Mouse (Mus musculus) small intestine, adult 2 months (tissue): ENCODE data around the gene Strip1. TPM values are rescaled to one million over a fixed set of nuclear protein-coding genes. Genes with fewer than 3 reads are reported as not detected.

Experiments
- H3K27ac ChIP-seq: fragments of 200-500 bp; 2 replicates; pipeline ENCODE4 v1.5.1; 2012; ENCODE audit warnings: low read depth, low read length, control low read depth, inconsistent platforms; ENCODE audit not compliant: insufficient read depth
- H3K27me3 ChIP-seq: fragments of 200-500 bp; 2 replicates; pipeline ENCODE4 v1.6.1; 2012; ENCODE audit warnings: mild to moderate bottlenecking, moderate library complexity, low read length, inconsistent platforms; ENCODE audit not compliant: control insufficient read depth, insufficient read depth
- H3K36me3 ChIP-seq: fragments of 200-500 bp; 2 replicates; pipeline ENCODE4 v1.6.1; 2012; ENCODE audit warnings: mild to moderate bottlenecking, low read length, control low read depth, inconsistent platforms; ENCODE audit not compliant: control insufficient read depth, insufficient read depth
- H3K4me1 ChIP-seq: fragments of 200-500 bp; 2 replicates; pipeline ENCODE4 v1.6.1; 2012; ENCODE audit warnings: low read length, inconsistent platforms, mixed read lengths; ENCODE audit not compliant: control insufficient read depth, insufficient read depth, insufficient read length
- H3K4me3 ChIP-seq: fragments of 200-500 bp; 2 replicates; pipeline ENCODE4 v1.5.1; 2012; ENCODE audit warnings: low read depth, mild to moderate bottlenecking, control low read depth, inconsistent platforms, low read length, moderate library complexity
- CTCF ChIP-seq: fragments of 200-500 bp; IDR thresholded peaks from 2 replicates; pipeline ENCODE4 v1.5.1; 2012; ENCODE audit warnings: low read depth, mild to moderate bottlenecking, control low read depth, inconsistent platforms, low read length, moderate library complexity, mixed read lengths; ENCODE audit not compliant: insufficient replicate concordance, insufficient read length; ENCODE audit errors: extremely low read depth
- POLR2A ChIP-seq: fragments of 200-500 bp; IDR thresholded peaks from 2 replicates; pipeline ENCODE4 v1.6.1; 2012; ENCODE audit warnings: low read depth, mild to moderate bottlenecking, control low read depth, inconsistent platforms, low read length, moderate library complexity
- WGBS: fragments of 180-500 bp; shearing (Covaris S2); methylation state at CpG from one replicate; pipeline ENCODE4 v1.1.7; 2018; 5-methylcytosine and 5-hydroxymethylcytosine counted together
- polyA plus RNA-seq: library from polyadenylated mRNA; depleted of rRNA; stranded (reverse); fragments of >200 nt; gene quantifications from 2 replicates; pipeline ENCODE4 v1.2.3, GENCODE M21; 2012; rRNA removed

The Strip1 gene
- polyA plus RNA-seq, 1 experiment, result 46.9 TPM

DNA sequence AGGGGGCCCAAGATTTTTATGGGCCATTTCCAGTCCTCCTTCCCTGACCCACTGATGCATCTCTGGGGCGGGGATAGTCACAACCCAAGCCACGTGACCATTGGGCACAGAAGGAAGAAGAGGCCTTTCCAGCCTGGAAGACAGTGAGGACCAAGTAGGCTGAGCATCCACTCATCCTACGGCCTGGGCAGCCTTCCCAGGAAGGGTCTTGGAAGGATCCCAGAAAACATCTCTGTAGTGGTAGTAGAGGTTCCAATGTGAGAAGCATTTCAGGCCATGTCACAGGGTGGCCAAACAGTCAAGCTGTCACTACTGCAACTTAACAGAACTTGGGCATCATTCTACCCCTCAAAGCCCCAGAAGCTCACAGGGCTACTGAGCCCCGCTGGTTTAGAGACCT, 68.9 kb downstream of the Strip1 start:
- Histone ChIP-seq H3K4me3 (no peak overlapping the region), H3K36me3 (no peaks in the 10 kb centered on the region), H3K27ac (no peak overlapping the region), H3K4me1 (no peaks in the 10 kb centered on the region), H3K27me3 (no peaks in the 10 kb centered on the region; the same call in 1 of the 2 replicates)
- WGBS, result 80% methylated on average over 4 of the region's 4 CpGs
- TF ChIP-seq POLR2A (no peak), CTCF (no peak)

Other genes with a start within 250 kb of the Strip1 start
- gene Kcnc4, start 172.1 kb downstream of the Strip1 start, polyA plus RNA-seq, result 0.19 and 0.25 TPM in 2 replicates
- gene Slc6a17, start 113.7 kb downstream of the Strip1 start, polyA plus RNA-seq, result 1.6 and 2.5 TPM in 2 replicates
- gene Ubl4b, start 76.6 kb downstream of the Strip1 start, polyA plus RNA-seq, result not detected in 2 replicates
- gene Alx3, start 36.7 kb downstream of the Strip1 start, polyA plus RNA-seq, result not detected in 2 replicates
- gene Gm10961, start 372 bp downstream of the Strip1 start, polyA plus RNA-seq, result not detected in 2 replicates
- 31.6 and 34.9 TPM in 2 replicates for gene Ahcyl1, start 64.9 kb upstream of the Strip1 start, polyA plus RNA-seq
- 7.7 and 9.7 TPM in 2 replicates for gene Csf1, start 128.8 kb upstream of the Strip1 start, polyA plus RNA-seq
- gene Eps8l3, start 245.5 kb upstream of the Strip1 start, polyA plus RNA-seq, result 127 and 351 TPM in 2 replicates